Mouse (Mus musculus): ENCODE measurements at regions not wholly inside any gene's neighbourhood (a gene's known extent, or its start where the extent isn't known, plus 50 kb on each side); places are given as distances from the start of the nearest gene placed in this dataset.

DNA sequence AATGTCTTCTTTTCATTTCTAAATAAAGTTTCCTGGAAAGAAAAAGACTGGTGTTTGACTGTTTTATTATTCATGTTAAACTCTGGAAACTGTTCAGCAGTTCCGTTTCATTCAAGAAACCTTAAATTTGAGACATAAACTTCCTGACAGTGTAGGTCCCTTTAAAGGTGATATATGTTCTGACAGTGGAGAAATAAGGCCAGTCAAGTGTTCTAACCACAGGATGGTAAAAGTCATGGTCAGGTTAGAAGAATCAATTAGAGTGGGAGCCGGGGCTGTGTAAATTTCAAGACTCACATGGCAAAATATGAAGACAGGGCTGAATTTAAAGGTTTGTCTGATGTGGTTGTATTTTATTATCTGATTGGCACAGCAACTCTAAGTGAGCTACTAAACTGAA lies 593.9 kb upstream of the Brinp1 start:
- Histone ChIP-seq H3K9me3 (ENCODE audit: low read length) (no peaks in the 10 kb centered on the region), H3K27me3 (replicated peaks; ENCODE audit: insufficient read depth, low read length) (no peaks in the 10 kb centered on the region), H3K9ac (replicated peaks; ENCODE audit: low read depth) (no peak overlapping the region), H3K4me2 (replicated peaks; ENCODE audit: low read depth, low read length) (no peak overlapping the region), H3K4me1 (ENCODE audit: insufficient read depth, low read depth, low read length) (no peaks in the 10 kb centered on the region), H3K4me3 (ENCODE audit: low read depth, low read length) (no peak overlapping the region), H3K27ac (ENCODE audit: low read length) (no peak overlapping the region), H3K36me3 (ENCODE audit: insufficient read depth, low read length) (no peaks in the 10 kb centered on the region)
- TF ChIP-seq CTCF (IDR thresholded peaks at IDR 0.05) = no peak
- TF ChIP-seq EP300 (IDR thresholded peaks at IDR 0.05) = no peak
- ATAC-seq (no peak), DNase-seq (ENCODE audit: low spot score) (no peak)
- 60% methylated on average over 2 of the region's 2 CpGs for WGBS

DNA sequence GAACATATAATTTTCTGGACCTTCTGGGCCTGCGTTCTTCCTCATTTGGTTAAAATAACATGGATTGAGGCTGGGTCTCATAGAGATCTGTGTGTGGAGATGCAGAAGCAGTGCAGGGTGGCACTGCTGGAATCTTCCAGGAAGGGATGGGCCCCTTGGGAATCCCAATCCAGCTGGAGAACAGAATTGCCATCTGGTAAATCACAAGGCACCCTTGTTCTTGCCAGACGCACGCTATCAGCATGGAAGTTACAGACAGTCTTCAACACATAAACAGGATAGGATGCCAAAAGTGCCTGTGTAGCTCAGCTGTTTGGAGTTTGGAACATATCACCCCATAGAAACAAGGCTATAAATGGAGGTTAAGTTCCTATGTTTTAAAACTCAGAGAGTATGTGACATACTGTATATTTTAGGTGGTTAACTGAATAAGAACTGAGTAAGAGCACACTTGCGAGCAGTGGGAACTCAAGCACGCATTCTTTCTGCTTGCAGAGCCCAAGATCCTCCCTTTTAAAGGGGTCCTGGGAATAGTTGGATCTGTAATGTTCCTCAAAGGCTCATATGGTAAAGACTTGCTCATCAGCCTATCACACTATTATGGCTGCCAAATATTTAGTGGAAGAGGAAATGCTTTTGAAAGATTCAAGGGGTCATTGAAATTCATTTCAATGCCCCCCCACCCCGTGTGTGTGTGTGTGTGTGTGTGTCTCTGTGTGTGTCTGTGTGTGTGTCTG lies 584.1 kb upstream of the Brinp1 start:
- Histone ChIP-seq H3K36me3 (ENCODE audit: insufficient read depth, low read length) (no peaks in the 10 kb centered on the region), H3K4me1 (ENCODE audit: insufficient read depth, low read depth, low read length) (no peaks in the 10 kb centered on the region), H3K9me3 (ENCODE audit: low read length) (no peaks in the 10 kb centered on the region), H3K9ac (replicated peaks; ENCODE audit: low read depth) (no peak overlapping the region), H3K27me3 (replicated peaks; ENCODE audit: insufficient read depth, low read length) (no peaks in the 10 kb centered on the region), H3K4me3 (ENCODE audit: low read depth, low read length) (no peak overlapping the region), H3K27ac (ENCODE audit: low read length) (no peak overlapping the region), H3K4me2 (replicated peaks; ENCODE audit: low read depth, low read length) (no peak overlapping the region)
- 58% methylated on average over 6 of the region's 6 CpGs for WGBS
- DNase-seq (ENCODE audit: low spot score) (peak; percentile 80), ATAC-seq (peak; percentile 89)
- TF ChIP-seq CTCF (IDR thresholded peaks at IDR 0.05) = no peak
- TF ChIP-seq EP300 (IDR thresholded peaks at IDR 0.05) = no peak; the same call in none of the 2 replicates

DNA sequence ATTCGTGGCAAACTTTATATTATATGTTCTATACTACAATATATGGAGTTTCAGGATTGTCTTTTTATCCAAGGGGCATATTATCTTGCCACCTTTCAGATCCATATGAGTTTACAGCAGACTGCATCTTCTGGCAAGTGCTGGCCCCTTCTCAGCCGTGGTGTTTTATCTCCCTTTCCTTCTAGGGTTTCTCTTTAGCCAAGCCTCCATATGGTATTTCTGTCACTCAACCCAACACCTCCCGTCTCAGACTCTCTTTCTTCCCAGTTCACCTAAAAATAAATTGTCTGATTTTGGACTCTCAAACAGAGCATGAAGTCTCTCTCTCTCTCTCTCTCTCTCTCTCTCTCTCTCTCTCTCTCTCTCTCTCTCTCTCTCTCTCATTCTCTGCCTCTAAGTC lies 578.9 kb upstream of the Brinp1 start:
- 46% methylated on average over 3 of the region's 3 CpGs for WGBS

DNA sequence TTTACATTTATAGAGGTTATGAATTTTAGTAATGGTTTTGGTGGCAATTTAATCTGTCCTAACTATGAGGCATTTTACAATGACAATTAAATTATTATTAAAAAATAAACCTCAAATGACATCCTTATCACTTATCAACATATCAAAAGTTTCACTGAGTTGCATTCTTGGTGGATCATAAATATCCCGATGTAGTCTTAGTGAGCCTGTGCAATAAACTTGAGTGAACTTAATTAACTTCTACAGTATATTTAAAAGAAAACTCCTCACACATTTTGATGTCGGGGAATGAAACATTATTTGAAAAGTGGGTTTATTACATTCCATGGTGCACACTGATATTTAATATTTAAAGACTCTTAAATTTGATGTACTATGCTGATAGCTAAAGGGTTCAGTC lies 568.9 kb upstream of the Brinp1 start:
- 77% methylated on average over 2 of the region's 2 CpGs for WGBS
- Histone ChIP-seq H3K9me3 (ENCODE audit: low read length) (no peaks in the 10 kb centered on the region), H3K27me3 (replicated peaks; ENCODE audit: insufficient read depth, low read length) (no peaks in the 10 kb centered on the region), H3K4me2 (replicated peaks; ENCODE audit: low read depth, low read length) (no peak overlapping the region), H3K4me1 (ENCODE audit: insufficient read depth, low read depth, low read length) (no peaks in the 10 kb centered on the region), H3K9ac (replicated peaks; ENCODE audit: low read depth) (no peak overlapping the region), H3K36me3 (ENCODE audit: insufficient read depth, low read length) (no peaks in the 10 kb centered on the region), H3K4me3 (ENCODE audit: low read depth, low read length) (no peak overlapping the region), H3K27ac (ENCODE audit: low read length) (no peak overlapping the region)
- ATAC-seq = no peak
- no peak for TF ChIP-seq EP300 (IDR thresholded peaks at IDR 0.05)
- no peak for DNase-seq (ENCODE audit: low spot score)

More for the DNA sequence above, 578.9 kb upstream of the Brinp1 start:
- H3K27ac ChIP-seq (ENCODE audit: low read length) = no peak overlapping the region
- H3K4me2 ChIP-seq (replicated peaks; ENCODE audit: low read depth, low read length) = no peak overlapping the region
- no peak overlapping the region for H3K9ac ChIP-seq (replicated peaks; ENCODE audit: low read depth)
- no peaks in the 10 kb centered on the region for H3K4me1 ChIP-seq (ENCODE audit: insufficient read depth, low read depth, low read length)
- H3K9me3 ChIP-seq (ENCODE audit: low read length) = no peaks in the 10 kb centered on the region
- H3K36me3 ChIP-seq (ENCODE audit: insufficient read depth, low read length) = no peaks in the 10 kb centered on the region
- H3K27me3 ChIP-seq (replicated peaks; ENCODE audit: insufficient read depth, low read length) = no peaks in the 10 kb centered on the region
- TF ChIP-seq CTCF (IDR thresholded peaks at IDR 0.05) (no peak), EP300 (IDR thresholded peaks at IDR 0.05) (no peak)
- DNase-seq (ENCODE audit: low spot score) (no peak), ATAC-seq (no peak)
- H3K4me3 ChIP-seq (ENCODE audit: low read depth, low read length) = no peak overlapping the region

DNA sequence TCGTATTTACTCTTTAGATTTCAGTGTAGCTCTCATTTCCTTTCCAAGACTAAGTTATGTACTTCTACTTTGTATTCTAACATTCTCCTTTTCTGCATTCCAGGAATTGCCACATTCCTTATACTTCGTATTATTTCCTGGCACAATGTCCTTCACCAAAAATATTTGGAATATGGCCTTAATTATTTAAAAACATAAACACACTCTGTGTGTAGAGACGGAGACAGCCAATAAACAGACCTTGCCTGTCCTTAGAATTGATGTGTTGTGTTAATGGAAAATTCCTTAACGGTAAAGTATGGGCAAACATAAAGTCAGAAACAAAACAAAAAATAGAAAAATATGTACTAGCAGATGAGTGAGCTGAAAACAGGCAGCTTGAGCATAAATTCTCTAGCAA lies 554.1 kb upstream of the Brinp1 start:
- H3K9ac ChIP-seq (replicated peaks; ENCODE audit: low read depth) = no peak overlapping the region
- H3K4me2 ChIP-seq (replicated peaks; ENCODE audit: low read depth, low read length) = no peak overlapping the region
- no peaks in the 10 kb centered on the region for H3K27me3 ChIP-seq (replicated peaks; ENCODE audit: insufficient read depth, low read length)
- no peaks in the 10 kb centered on the region for H3K36me3 ChIP-seq (ENCODE audit: insufficient read depth, low read length)
- no peak overlapping the region for H3K4me3 ChIP-seq (ENCODE audit: low read depth, low read length)
- no peaks in the 10 kb centered on the region for H3K9me3 ChIP-seq (ENCODE audit: low read length)
- TF ChIP-seq CTCF (IDR thresholded peaks at IDR 0.05) (no peak), EP300 (IDR thresholded peaks at IDR 0.05) (no peak)
- H3K4me1 ChIP-seq (ENCODE audit: insufficient read depth, low read depth, low read length) = no peaks in the 10 kb centered on the region
- ATAC-seq (peak; percentile 60), DNase-seq (ENCODE audit: low spot score) (peak; percentile 68)
- WGBS = 27% methylated on average over 4 of the region's 4 CpGs
- H3K27ac ChIP-seq (ENCODE audit: low read length) = no peak overlapping the region

DNA sequence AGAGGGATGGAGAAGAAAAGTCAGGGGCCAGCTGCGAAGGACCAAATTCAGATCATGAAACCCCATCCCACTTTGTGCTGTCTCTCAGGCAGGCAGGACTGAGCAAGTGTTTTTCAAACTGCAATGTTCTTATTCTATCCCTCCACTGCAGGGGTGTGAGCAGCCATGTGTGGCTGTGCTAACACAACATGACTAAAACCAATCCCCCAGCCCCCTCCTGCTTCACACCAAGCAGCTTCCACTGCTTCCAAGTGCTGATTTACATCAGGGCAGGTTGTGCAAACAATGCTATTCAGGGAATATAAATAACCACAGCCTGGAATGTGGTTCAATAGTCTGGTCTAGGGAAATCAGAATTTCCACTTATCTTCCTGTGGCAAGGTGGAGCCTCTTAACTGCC lies 517.0 kb upstream of the Brinp1 start:
- DNase-seq (ENCODE audit: low spot score) (no peak), ATAC-seq (no peak)
- TF ChIP-seq CTCF (IDR thresholded peaks at IDR 0.05) (no peak), EP300 (IDR thresholded peaks at IDR 0.05) (no peak)
- no peaks in the 10 kb centered on the region for H3K27me3 ChIP-seq (replicated peaks; ENCODE audit: insufficient read depth, low read length)
- H3K9me3 ChIP-seq (ENCODE audit: low read length) = no peaks in the 10 kb centered on the region
- no peak overlapping the region for H3K27ac ChIP-seq (ENCODE audit: low read length)
- H3K4me2 ChIP-seq (replicated peaks; ENCODE audit: low read depth, low read length) = no peak overlapping the region
- H3K4me1 ChIP-seq (ENCODE audit: insufficient read depth, low read depth, low read length) = no peaks in the 10 kb centered on the region
- H3K9ac ChIP-seq (replicated peaks; ENCODE audit: low read depth) = no peak overlapping the region
- no peak overlapping the region for H3K4me3 ChIP-seq (ENCODE audit: low read depth, low read length)
- WGBS = 63% methylated on average over 1 of the region's 1 CpGs
- H3K36me3 ChIP-seq (ENCODE audit: insufficient read depth, low read length) = no peaks in the 10 kb centered on the region

DNA sequence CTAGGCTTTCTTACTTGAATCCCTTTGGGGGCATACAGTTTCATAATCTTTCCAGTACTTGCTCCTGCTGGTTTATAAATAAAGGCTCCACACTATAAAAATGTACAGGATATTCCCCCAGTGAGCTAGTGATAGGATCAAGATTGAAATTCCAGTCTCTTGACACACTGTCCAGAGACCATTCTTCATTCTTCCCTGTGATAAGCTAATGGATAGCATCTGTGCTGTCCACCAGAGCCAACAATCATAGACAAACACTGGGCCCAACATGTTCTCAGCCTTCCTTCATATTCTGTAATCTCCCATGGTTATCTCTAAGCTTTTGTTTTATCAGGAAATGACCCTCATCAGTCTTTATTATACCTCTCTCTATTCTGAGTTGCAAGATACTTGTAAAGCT lies 505.8 kb upstream of the Brinp1 start:
- Histone ChIP-seq H3K9ac (replicated peaks; ENCODE audit: low read depth) (no peak overlapping the region), H3K4me3 (ENCODE audit: low read depth, low read length) (no peak overlapping the region), H3K9me3 (ENCODE audit: low read length) (no peaks in the 10 kb centered on the region), H3K4me2 (replicated peaks; ENCODE audit: low read depth, low read length) (no peak overlapping the region), H3K27ac (ENCODE audit: low read length) (no peak overlapping the region), H3K4me1 (ENCODE audit: insufficient read depth, low read depth, low read length) (no peaks in the 10 kb centered on the region), H3K27me3 (replicated peaks; ENCODE audit: insufficient read depth, low read length) (no peaks in the 10 kb centered on the region), H3K36me3 (ENCODE audit: insufficient read depth, low read length) (no peaks in the 10 kb centered on the region)
- no peak for DNase-seq (ENCODE audit: low spot score)
- TF ChIP-seq EP300 (IDR thresholded peaks at IDR 0.05) (no peak), CTCF (IDR thresholded peaks at IDR 0.05) (no peak)
- no peak for ATAC-seq

Measured in lung, postnatal 0 days (tissue).